ENCODE assay signal across 29 mouse cellular contexts in the genomic region with DNA sequence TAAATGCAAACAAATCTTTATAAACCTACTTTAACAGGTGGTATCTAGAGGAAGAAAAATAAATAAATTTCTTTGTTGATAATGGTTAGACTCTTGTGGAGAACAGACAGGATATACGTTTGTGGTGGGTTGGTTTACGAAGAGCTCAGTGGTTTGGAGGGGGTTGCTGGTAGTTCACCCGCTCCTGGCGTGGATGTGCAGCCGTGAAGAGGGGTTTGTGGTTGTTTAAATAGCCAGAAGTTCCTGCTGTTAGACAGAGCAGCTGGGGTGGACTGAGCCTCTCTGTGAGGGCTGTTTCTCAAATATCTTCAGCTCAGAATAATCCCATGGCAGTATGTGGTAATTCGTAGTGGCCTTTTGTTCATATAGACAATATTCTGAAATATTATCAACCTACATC. TPM values are rescaled to one million over a fixed set of nuclear protein-coding genes. Genes with fewer than 3 reads are reported as not detected.
DNase-seq lines count a peak whose midpoint lies in the region; ATAC-seq lines count a peak whose summit lies in the region.
"Had no signal": no experiment of that assay in that cellular context is flagged by ENCODE, and none has a peak within 500 bp of the region (broad histone marks: within the 10 kb centered on the region; RNA-seq: fewer than 3 reads in every experiment).

No protein-coding gene starts in this region.

- H3K27ac ChIP-seq in heart, embryonic 10.5 days, result 0 out of 2 replicates have a peak overlapping the region, but pooled peaks have one; percentile 24
- no peak overlapping the region for H3K27ac ChIP-seq in heart, embryonic 11.5 days (ENCODE audit: low read depth, low read length)
- no peak overlapping the region for H3K27ac ChIP-seq in liver, embryonic 12.5 days
- no peak overlapping the region for H3K27ac ChIP-seq in forebrain, embryonic 12.5 days
- H3K27ac ChIP-seq: forebrain, embryonic 10.5 days; heart, adult 2 months; heart, embryonic 15.5 days; hindbrain, embryonic 15.5 days had no signal

- H3K4me1 ChIP-seq in heart, embryonic 10.5 days, result peaks cover 7% of the 10 kb centered on the region; the same call in 1 of the 2 replicates
- H3K4me1 ChIP-seq in heart, embryonic 11.5 days (ENCODE audit: control insufficient read depth, insufficient read depth, low read length), result no peaks in the 10 kb centered on the region
- no peaks in the 10 kb centered on the region for H3K4me1 ChIP-seq in liver, embryonic 12.5 days
- H3K4me1 ChIP-seq in forebrain, embryonic 12.5 days, result peaks cover 8% of the 10 kb centered on the region
- H3K4me1 ChIP-seq: forebrain, embryonic 10.5 days; hindbrain, embryonic 15.5 days had no signal

- no peak for ATAC-seq in heart, embryonic 11.5 days (replicated peaks; ENCODE audit: insufficient number of reproducible peaks, low FRiP score, low TSS enrichment)
- ATAC-seq in hematopoietic stem cell, adult 5-6 weeks (replicated peaks in 1 of 2; ENCODE audit: insufficient read depth in 1 of 2, low FRiP score in 2 of 2, low TSS enrichment in 1 of 2, low read depth in 1 of 2, poor library complexity in 2 of 2, severe bottlenecking in 2 of 2), result peak; percentile 42 to 56; a peak in 2 of 4 replicates
- ATAC-seq in liver, embryonic 12.5 days, result no peak
- ATAC-seq in forebrain, embryonic 12.5 days (ENCODE audit: low FRiP score), result no peak
- ATAC-seq: forebrain, embryonic 14.5 days; Patski had no signal

- no peaks in the 10 kb centered on the region for H3K9me3 ChIP-seq in heart, embryonic 10.5 days
- H3K9me3 ChIP-seq in heart, embryonic 11.5 days (replicated peaks; ENCODE audit: control insufficient read depth, low read length), result no peaks in the 10 kb centered on the region
- H3K9me3 ChIP-seq in liver, embryonic 12.5 days (replicated peaks), result no peaks in the 10 kb centered on the region
- H3K9me3 ChIP-seq in forebrain, embryonic 12.5 days, result no peaks in the 10 kb centered on the region
- H3K9me3 ChIP-seq: forebrain, embryonic 10.5 days; G1E; heart, embryonic 15.5 days; hindbrain, embryonic 15.5 days had no signal

- 84% methylated on average over 6 of the region's 6 CpGs for WGBS in heart, embryonic 10.5 days
- 78% methylated on average over 6 of the region's 6 CpGs for WGBS in heart, embryonic 11.5 days (ENCODE audit: insufficient replicate concordance)
- 46% methylated on average over 6 of the region's 6 CpGs for WGBS in liver, embryonic 12.5 days (ENCODE audit: insufficient replicate concordance)
- WGBS in forebrain, embryonic 12.5 days, result 83% methylated on average over 6 of the region's 6 CpGs

- no peak for DNase-seq in heart, embryonic 10.5 days (ENCODE audit: low spot score)
- DNase-seq in 416B (ENCODE audit: low read depth), result peak; percentile 84
- DNase-seq in thymus, postnatal 14 days, result peak; percentile 20
- no peak for DNase-seq in lung, postnatal 4 days
- DNase-seq: B cell, adult 2 months; cerebellum, adult 11-12 months; cerebellum, adult 8-10 months; cerebellum, postnatal 10 days; cerebellum, postnatal 36 days; gastrocnemius, postnatal 36 days; heart, postnatal 36 days had no signal

- no peak overlapping the region for H3K4me2 ChIP-seq in heart, embryonic 11.5 days
- no peak overlapping the region for H3K4me2 ChIP-seq in liver, embryonic 12.5 days
- no peak overlapping the region for H3K4me2 ChIP-seq in forebrain, embryonic 12.5 days
- H3K4me2 ChIP-seq: heart, embryonic 12.5 days; heart, embryonic 15.5 days; hindbrain, embryonic 15.5 days had no signal

- H3K27me3 ChIP-seq in heart, embryonic 10.5 days (ENCODE audit: insufficient read depth, poor library complexity, severe bottlenecking), result peaks cover 7% of the 10 kb centered on the region
- no peaks in the 10 kb centered on the region for H3K27me3 ChIP-seq in heart, embryonic 11.5 days (ENCODE audit: control insufficient read depth, insufficient read depth, low read length)
- peaks cover 20% of the 10 kb centered on the region for H3K27me3 ChIP-seq in liver, embryonic 12.5 days (replicated peaks)
- H3K27me3 ChIP-seq in forebrain, embryonic 12.5 days, result peaks cover 6% of the 10 kb centered on the region; the same call in 1 of the 2 replicates
- H3K27me3 ChIP-seq: heart, embryonic 12.5 days; hindbrain, embryonic 15.5 days; Patski had no signal

- no peak overlapping the region for H3K4me3 ChIP-seq in heart, embryonic 10.5 days
- H3K4me3 ChIP-seq in heart, embryonic 11.5 days (ENCODE audit: low read depth, low read length), result no peak overlapping the region
- H3K4me3 ChIP-seq in liver, embryonic 12.5 days, result no peak overlapping the region
- no peak overlapping the region for H3K4me3 ChIP-seq in forebrain, embryonic 12.5 days (replicated peaks)
- H3K4me3 ChIP-seq: forebrain, embryonic 10.5 days; heart, adult 2 months; heart, embryonic 12.5 days; heart, embryonic 15.5 days; hindbrain, embryonic 15.5 days had no signal

- no peaks in the 10 kb centered on the region for H3K36me3 ChIP-seq in heart, embryonic 10.5 days
- H3K36me3 ChIP-seq in heart, embryonic 11.5 days (ENCODE audit: control insufficient read depth, insufficient read depth, low read length), result no peaks in the 10 kb centered on the region
- no peaks in the 10 kb centered on the region for H3K36me3 ChIP-seq in liver, embryonic 12.5 days
- no peaks in the 10 kb centered on the region for H3K36me3 ChIP-seq in forebrain, embryonic 12.5 days (replicated peaks)
- H3K36me3 ChIP-seq: forebrain, embryonic 10.5 days; G1E; heart, embryonic 12.5 days; heart, embryonic 15.5 days; hindbrain, embryonic 15.5 days had no signal

- H3K9ac ChIP-seq in heart, embryonic 11.5 days (ENCODE audit: low read depth, low read length), result no peak overlapping the region
- no peak overlapping the region for H3K9ac ChIP-seq in liver, embryonic 12.5 days
- no peak overlapping the region for H3K9ac ChIP-seq in forebrain, embryonic 12.5 days
- H3K9ac ChIP-seq: heart, embryonic 12.5 days; heart, embryonic 15.5 days; hindbrain, embryonic 15.5 days had no signal

RNA-seq across cellular contexts. Expression of gene Gucy2e, which starts 38.8 kb away (rescaled TPM):
- polyA plus RNA-seq in heart, embryonic 10.5 days (2016; fragmentation: Nextera tagmentation; extraction: Ambion mirVana), result 0.24 and 0.46 TPM in 2 replicates
- 0.13 and 0.17 TPM in 2 replicates for polyA plus RNA-seq in heart, embryonic 11.5 days (2014; fragmentation: Nextera tagmentation; extraction: Ambion mirVana)
- not detected in 2 replicates for total RNA-seq in hematopoietic stem cell, adult 5-6 weeks (2017)
- not detected in 2 replicates for polyA plus RNA-seq in liver, embryonic 12.5 days (2016; fragmentation: Nextera tagmentation; extraction: Ambion mirVana)
- polyA plus RNA-seq in forebrain, embryonic 12.5 days (2016; fragmentation: Nextera tagmentation; extraction: Ambion mirVana), result 0.17 and 0.19 TPM in 2 replicates
- total RNA-seq: adrenal gland, adult 8-10 months; adrenal gland, postnatal 25 days; gastrocnemius, adult 8-10 months; gastrocnemius, postnatal 36 days; granulocyte monocyte progenitor cell, adult 5-6 weeks had no signal
- polyA plus RNA-seq: embryonic facial prominence, embryonic 11.5 days; G1E; hindbrain, embryonic 11.5 days; Patski had no signal

RNA-seq across cellular contexts. Expression of gene Cntrob, which starts 47.9 kb away (rescaled TPM):
- 20.7 and 21.4 TPM in 2 replicates for polyA plus RNA-seq in heart, embryonic 10.5 days (2016; fragmentation: Nextera tagmentation; extraction: Ambion mirVana)
- 10.1 and 13.1 TPM in 2 replicates for polyA plus RNA-seq in heart, embryonic 11.5 days (2014; fragmentation: Nextera tagmentation; extraction: Ambion mirVana)
- 23.0 and 30.4 TPM in 2 replicates for total RNA-seq in hematopoietic stem cell, adult 5-6 weeks (2017)
- polyA plus RNA-seq in liver, embryonic 12.5 days (2016; fragmentation: Nextera tagmentation; extraction: Ambion mirVana), result 13.1 and 13.9 TPM in 2 replicates
- polyA plus RNA-seq in forebrain, embryonic 12.5 days (2016; fragmentation: Nextera tagmentation; extraction: Ambion mirVana), result 49.0 and 52.6 TPM in 2 replicates

RNA-seq across cellular contexts. Expression of gene Trappc1, which starts 48.1 kb away (rescaled TPM):
- polyA plus RNA-seq in heart, embryonic 10.5 days (2016; fragmentation: Nextera tagmentation; extraction: Ambion mirVana), result 155 and 186 TPM in 2 replicates
- polyA plus RNA-seq in heart, embryonic 11.5 days (2014; fragmentation: Nextera tagmentation; extraction: Ambion mirVana), result 189 and 202 TPM in 2 replicates
- total RNA-seq in hematopoietic stem cell, adult 5-6 weeks (2017), result 48.6 and 57.3 TPM in 2 replicates
- 90.4 and 90.9 TPM in 2 replicates for polyA plus RNA-seq in liver, embryonic 12.5 days (2016; fragmentation: Nextera tagmentation; extraction: Ambion mirVana)
- 185 and 192 TPM in 2 replicates for polyA plus RNA-seq in forebrain, embryonic 12.5 days (2016; fragmentation: Nextera tagmentation; extraction: Ambion mirVana)

RNA-seq across cellular contexts. Expression of gene Kcnab3, which starts 50.4 kb away (rescaled TPM):
- polyA plus RNA-seq in heart, embryonic 10.5 days (2016; fragmentation: Nextera tagmentation; extraction: Ambion mirVana), result 0.45 and 0.59 TPM in 2 replicates
- 0.56 and 0.70 TPM in 2 replicates for polyA plus RNA-seq in heart, embryonic 11.5 days (2014; fragmentation: Nextera tagmentation; extraction: Ambion mirVana)
- total RNA-seq in hematopoietic stem cell, adult 5-6 weeks (2017), result 1.1 TPM in 1 of 2 replicates, not detected in the other
- polyA plus RNA-seq in liver, embryonic 12.5 days (2016; fragmentation: Nextera tagmentation; extraction: Ambion mirVana), result 0.24 and 0.48 TPM in 2 replicates
- polyA plus RNA-seq in forebrain, embryonic 12.5 days (2016; fragmentation: Nextera tagmentation; extraction: Ambion mirVana), result 5.1 and 5.5 TPM in 2 replicates
- total RNA-seq: granulocyte monocyte progenitor cell, adult 5-6 weeks had no signal

Comparison
In these comparisons a context has a peak if more than half of its experiments do, and no peak if none do; other contexts are left out.
1. DNase-seq: peak in 416B (single experiment) and thymus, postnatal 14 days (single experiment); none in heart, embryonic 10.5 days (single experiment) and lung, postnatal 4 days (0 of 2).
2. ATAC-seq: peak in hematopoietic stem cell, adult 5-6 weeks (2 of 2); none in heart, embryonic 11.5 days (single experiment), liver, embryonic 12.5 days (single experiment) and forebrain, embryonic 12.5 days (single experiment).